Mouse (Mus musculus) liver, adult 2 months (tissue): ENCODE results near the gene Nfe2.

Experiments
- CTCF ChIP-seq: fragments of 200-500 bp; IDR thresholded peaks from 2 replicates; pipeline ENCODE4 v1.5.1; 2011; ENCODE audit warnings: low read depth, low read length, control low read depth
- POLR2A ChIP-seq: fragments of 200-500 bp; IDR thresholded peaks from 2 replicates; pipeline ENCODE4 v1.6.1; 2011; ENCODE audit warnings: low read length, control low read depth; ENCODE audit not compliant: insufficient read depth; ENCODE audit errors: extremely low read depth

DNA sequence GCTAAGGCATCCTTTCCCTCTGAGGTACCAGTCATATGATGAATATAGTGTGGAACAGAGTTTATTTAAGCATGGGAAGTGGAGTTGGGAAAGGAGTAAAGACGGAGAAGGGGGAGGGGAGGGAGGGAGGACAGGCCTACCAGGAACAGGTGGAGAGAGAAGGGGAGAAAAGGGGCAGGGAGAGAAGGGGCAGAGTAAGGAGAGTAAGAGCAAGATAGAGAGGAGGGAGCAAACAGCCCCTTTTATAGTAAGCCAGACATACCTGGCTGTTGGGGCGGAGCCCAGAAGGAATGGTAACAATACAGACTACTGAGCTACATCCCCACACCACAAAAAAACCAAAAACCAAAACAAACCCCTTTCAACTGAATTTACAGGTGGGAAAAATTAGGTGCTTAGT is 42.2 kb downstream of the Nfe2 start:
- TF ChIP-seq POLR2A (no peak), CTCF (no peak)
